Mouse (Mus musculus) myocyte (in vitro differentiated cells): ENCODE results near the gene Hnmt. TPM values are rescaled to one million over a fixed set of nuclear protein-coding genes. Genes with fewer than 3 reads are reported as not detected.
"Not testable (repeated sequence)": the region's sequence is repeated elsewhere in the genome, so short reads cannot be mapped to it uniquely, and the experiment has no call there.

Source experiments
- H3K27me3 ChIP-seq: one replicate; pipeline ENCODE4 v1.6.1; 2011; ENCODE audit not compliant: control insufficient read depth, insufficient read depth, insufficient read length
- H3K36me3 ChIP-seq: one replicate; pipeline ENCODE4 v1.6.1; 2011; ENCODE audit not compliant: control insufficient read depth, insufficient read depth
- H3K4me2 ChIP-seq: one replicate; pipeline ENCODE4 v1.6.1; 2011; ENCODE audit warnings: low read depth, control low read depth
- H3K4me3 ChIP-seq: one replicate; pipeline ENCODE4 v1.5.1; 2011; ENCODE audit warnings: mild to moderate bottlenecking, control low read depth, moderate library complexity
- H3K79me2 ChIP-seq: one replicate; pipeline ENCODE4 v1.6.1; 2011; ENCODE audit not compliant: control insufficient read depth, insufficient read depth
- H3ac ChIP-seq: one replicate; pipeline ENCODE4 v1.6.1; 2011; ENCODE audit not compliant: control insufficient read depth, insufficient read length
- CEBPB ChIP-seq: IDR thresholded peaks from 2 replicates; pipeline ENCODE4 v1.6.1; 2011; ENCODE audit warnings: mild to moderate bottlenecking, moderate library complexity; ENCODE audit not compliant: poor library complexity, insufficient read depth, severe bottlenecking
- E2F4 ChIP-seq: IDR thresholded peaks from one replicate; pipeline ENCODE4 v1.6.1; 2011; ENCODE audit warnings: mild to moderate bottlenecking, control low read depth, moderate library complexity; ENCODE audit not compliant: insufficient read depth
- MAX ChIP-seq: IDR thresholded peaks from one replicate; pipeline ENCODE4 v1.6.1; 2011; ENCODE audit warnings: low read depth, mild to moderate bottlenecking, control low read depth
- MYOD1 ChIP-seq, 3 experiments: IDR thresholded peaks; one replicate each; pipeline ENCODE4 v1.6.1; 2011; ENCODE audit warnings: control low read depth in 2 of 3, low read depth in 2 of 3, mild to moderate bottlenecking in 2 of 3, moderate library complexity in 1 of 3; ENCODE audit not compliant: insufficient read length in 2 of 3, control insufficient read depth in 1 of 3
- MYOG ChIP-seq, 3 experiments: IDR thresholded peaks; one replicate each; pipeline ENCODE4 v1.6.1; 2011; ENCODE audit warnings: control low read depth in 2 of 3, low read depth in 2 of 3, mild to moderate bottlenecking in 2 of 3; ENCODE audit not compliant: insufficient read length in 2 of 3, control insufficient read depth in 1 of 3, insufficient read depth in 1 of 3
- POLR2A ChIP-seq: IDR thresholded peaks from one replicate; pipeline ENCODE4 v1.6.1; 2011; ENCODE audit warnings: low read depth, mild to moderate bottlenecking, control low read depth, moderate library complexity; ENCODE audit not compliant: insufficient read length
- POLR2AphosphoS2 ChIP-seq: IDR thresholded peaks from one replicate; pipeline ENCODE4 v1.6.1; 2011; ENCODE audit warnings: low read depth, control low read depth; ENCODE audit not compliant: insufficient read length
- REST ChIP-seq: IDR thresholded peaks from one replicate; pipeline ENCODE4 v1.6.1; 2011; ENCODE audit warnings: mild to moderate bottlenecking, control low read depth, moderate library complexity; ENCODE audit not compliant: insufficient read depth, insufficient read length
- SRF ChIP-seq: IDR thresholded peaks from one replicate; pipeline ENCODE4 v1.6.1; 2011; ENCODE audit warnings: low read depth; ENCODE audit not compliant: control insufficient read depth, insufficient read length
- TCF12 ChIP-seq: IDR thresholded peaks from one replicate; pipeline ENCODE4 v1.6.1; 2011; ENCODE audit warnings: mild to moderate bottlenecking, control low read depth; ENCODE audit not compliant: poor library complexity, insufficient read depth, severe bottlenecking
- TCF3 ChIP-seq: IDR thresholded peaks from one replicate; pipeline ENCODE4 v1.6.1; 2011; ENCODE audit warnings: low read depth, control low read depth; ENCODE audit not compliant: insufficient read length
- USF1 ChIP-seq: IDR thresholded peaks from one replicate; pipeline ENCODE4 v1.6.1; 2011; ENCODE audit warnings: low read depth, mild to moderate bottlenecking, control low read depth, moderate library complexity
- polyA plus RNA-seq: library from polyadenylated mRNA; unstranded; fragments of >200 nt; fragmentation: generic; extraction: Trizol; gene quantifications from one replicate; pipeline ENCODE4 v1.2.1, GENCODE M21; 2012; ENCODE audit warnings: missing spikeins

The Hnmt gene
- polyA plus RNA-seq, 1 experiment, result not detected

- no peak overlapping the region for H3K4me2 ChIP-seq
- TF ChIP-seq MYOD1 (IDR thresholded peaks at IDR 0.05; ENCODE audit: control insufficient read depth in 1 of 3, insufficient read length in 2 of 3, low read depth in 2 of 3) (no peak), REST (no peak), POLR2AphosphoS2 (no peak), MAX (no peak), MYOG (IDR thresholded peaks at IDR 0.05; ENCODE audit: control insufficient read depth in 1 of 3, insufficient read depth in 1 of 3, insufficient read length in 2 of 3, low read depth in 2 of 3) (no peak), CEBPB (no peak), SRF (no peak), POLR2A (no peak), USF1 (no peak), E2F4 (no peak), TCF3 (no peak), TCF12 (no peak)
- H3ac ChIP-seq, result no peak overlapping the region
- no peaks in the 10 kb centered on the region for H3K36me3 ChIP-seq
- no peaks in the 10 kb centered on the region for H3K27me3 ChIP-seq
- H3K4me3 ChIP-seq, result no peak overlapping the region
- no peaks in the 10 kb centered on the region for H3K79me2 ChIP-seq
Measured at GRCm38 (mm10) chr2:24047551-24048479, 1.4 kb downstream of the Hnmt start.

GRCm38 (mm10) chr2:24042901-24043300 is 6.3 kb downstream of the Hnmt start:
- H3K4me2 ChIP-seq, result no peak overlapping the region
- H3ac ChIP-seq, result no peak overlapping the region
- no peak for TF ChIP-seq POLR2AphosphoS2
- no peak for TF ChIP-seq SRF
- no peak for TF ChIP-seq TCF12
- TF ChIP-seq POLR2A, result no peak
- TF ChIP-seq E2F4, result no peak
- no peak for TF ChIP-seq MYOD1 (IDR thresholded peaks at IDR 0.05; ENCODE audit: control insufficient read depth in 1 of 3, insufficient read length in 2 of 3, low read depth in 2 of 3)
- TF ChIP-seq CEBPB, result no peak
- no peak for TF ChIP-seq REST
- TF ChIP-seq USF1, result no peak
- no peak for TF ChIP-seq MAX
- H3K79me2 ChIP-seq, result no peaks in the 10 kb centered on the region
- H3K4me3 ChIP-seq, result no peak overlapping the region
- no peaks in the 10 kb centered on the region for H3K36me3 ChIP-seq
- no peaks in the 10 kb centered on the region for H3K27me3 ChIP-seq

DNA sequence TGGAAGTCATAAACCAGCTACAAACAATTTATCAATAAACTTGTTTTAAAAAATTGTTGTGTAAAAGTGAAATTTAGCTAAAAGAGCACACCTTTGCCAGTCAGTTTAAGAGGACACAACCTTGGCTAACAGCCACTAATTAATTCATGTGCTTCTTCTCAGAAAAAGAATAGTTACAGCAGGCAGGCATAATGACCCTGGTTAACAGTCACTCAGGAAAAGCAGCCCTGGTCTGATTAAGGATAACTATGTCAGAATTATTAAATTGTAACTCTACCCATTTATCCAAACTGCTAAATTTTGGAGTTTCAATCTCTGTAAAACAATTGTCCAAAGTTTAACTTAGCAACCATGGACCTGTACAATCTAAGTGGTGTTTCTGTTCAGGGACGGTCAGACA is 8.7 kb downstream of the Hnmt start:
- H3ac ChIP-seq, result no peak overlapping the region
- H3K36me3 ChIP-seq, result no peaks in the 10 kb centered on the region
- no peaks in the 10 kb centered on the region for H3K79me2 ChIP-seq
- H3K4me3 ChIP-seq, result no peak overlapping the region
- TF ChIP-seq CEBPB, result no peak
- TF ChIP-seq USF1, result no peak
- TF ChIP-seq SRF, result no peak
- TF ChIP-seq POLR2AphosphoS2, result no peak
- TF ChIP-seq MAX, result no peak
- no peak for TF ChIP-seq MYOG (IDR thresholded peaks at IDR 0.05; ENCODE audit: control insufficient read depth in 1 of 3, insufficient read depth in 1 of 3, insufficient read length in 2 of 3, low read depth in 2 of 3)
- TF ChIP-seq MYOD1 (IDR thresholded peaks at IDR 0.05; ENCODE audit: control insufficient read depth in 1 of 3, insufficient read length in 2 of 3, low read depth in 2 of 3), result no peak
- no peak for TF ChIP-seq POLR2A
- TF ChIP-seq TCF12, result no peak
- TF ChIP-seq E2F4, result no peak
- TF ChIP-seq REST, result no peak
- no peak for TF ChIP-seq TCF3
- no peaks in the 10 kb centered on the region for H3K27me3 ChIP-seq
- H3K4me2 ChIP-seq, result no peak overlapping the region

DNA sequence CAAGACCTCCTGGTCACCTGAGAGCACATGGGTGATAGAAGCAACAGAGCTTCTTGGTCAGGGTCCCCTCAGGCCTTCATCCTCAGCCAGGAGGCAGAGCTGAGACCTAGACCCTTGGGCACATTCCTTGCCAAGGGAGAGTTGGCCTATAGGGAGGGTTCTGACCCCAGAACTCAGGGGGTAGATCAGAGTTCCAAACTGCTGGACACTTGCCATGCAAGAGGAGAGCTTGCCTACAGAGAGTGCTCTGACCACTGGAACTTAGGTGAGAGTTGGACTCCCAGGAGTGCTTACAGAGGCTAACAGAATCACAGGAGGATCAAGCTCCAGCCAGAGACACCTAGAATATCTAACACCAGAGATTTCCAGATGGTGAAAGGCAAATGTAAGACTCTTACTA is 29.8 kb downstream of the Hnmt start:
- not testable (repeated sequence) for H3K4me3 ChIP-seq, H3ac ChIP-seq, H3K79me2 ChIP-seq, H3K36me3 ChIP-seq, H3K4me2 ChIP-seq, H3K27me3 ChIP-seq

GRCm38 (mm10) chr2:24018966-24019365 is 30.2 kb downstream of the Hnmt start:
- Histone ChIP-seq H3ac (no peak overlapping the region), H3K79me2 (no peaks in the 10 kb centered on the region), H3K4me2 (no peak overlapping the region), H3K4me3 (no peak overlapping the region), H3K27me3 (no peaks in the 10 kb centered on the region), H3K36me3 (no peaks in the 10 kb centered on the region)
- no peak for TF ChIP-seq POLR2A
- TF ChIP-seq USF1, result no peak
